Mouse (Mus musculus) urinary bladder, postnatal 25 days (tissue): Measurements from ENCODE around the gene Vmn2r65.

Experiments used
- DNase-seq: peaks from one replicate; pipeline ENCODE4 v3.0.0; 2022; ENCODE audit warnings: low spot score

Gene Vmn2r65

DNA sequence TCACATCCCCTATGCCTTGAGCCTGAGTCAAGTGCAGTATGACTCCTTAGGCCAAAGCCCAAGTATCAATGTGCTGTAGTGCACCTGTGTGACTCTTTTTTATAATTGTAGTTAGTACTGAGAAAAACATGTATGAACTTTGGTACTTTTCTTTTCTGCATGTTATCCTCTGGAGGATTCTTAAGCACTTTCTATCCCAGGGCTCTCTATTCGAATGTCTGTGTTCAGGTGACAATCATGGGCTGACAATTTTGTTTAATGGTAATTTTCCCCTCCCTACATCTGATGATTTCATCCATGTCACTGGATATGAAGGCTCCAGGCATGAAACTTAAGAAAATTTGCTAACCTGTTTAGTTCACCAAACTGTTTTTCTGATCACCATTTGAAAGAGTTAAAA, at the start of gene Vmn2r65:
Gene Vmn2r65, minus strand, starts transcription at position 101 of the 400 bp plus-strand sequence.
- no peak for DNase-seq

- DNase-seq, result no peak
Observed at GRCm38 (mm10) chr7:85012168-85012567, 48.3 kb upstream of the Vmn2r65 start, which contains the start of gene Vmn2r66. Gene Vmn2r66, minus strand, starts transcription at chr7:85012268.

DNA sequence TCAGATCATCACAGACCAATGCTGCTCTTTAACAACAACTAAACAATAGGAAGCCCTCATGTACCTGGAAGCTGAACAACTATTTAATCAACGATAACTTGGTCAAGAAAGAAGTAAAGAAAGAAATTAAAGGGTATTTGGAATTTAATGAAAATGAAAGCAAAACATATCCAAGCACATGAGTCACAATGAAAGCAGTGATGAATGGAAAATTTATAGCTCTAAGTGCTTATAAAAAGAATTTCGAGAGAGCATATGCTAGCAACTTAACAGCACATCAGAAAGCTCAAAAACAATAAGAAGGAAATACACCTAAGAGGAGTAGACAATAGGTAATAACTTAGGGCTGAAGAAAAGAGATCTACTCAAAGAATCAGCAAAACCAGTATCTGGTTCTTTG, 32.8 kb upstream of the Vmn2r65 start:
- no peak for DNase-seq
